ENCODE assay signal across 19 mouse cellular contexts in the genomic region with DNA sequence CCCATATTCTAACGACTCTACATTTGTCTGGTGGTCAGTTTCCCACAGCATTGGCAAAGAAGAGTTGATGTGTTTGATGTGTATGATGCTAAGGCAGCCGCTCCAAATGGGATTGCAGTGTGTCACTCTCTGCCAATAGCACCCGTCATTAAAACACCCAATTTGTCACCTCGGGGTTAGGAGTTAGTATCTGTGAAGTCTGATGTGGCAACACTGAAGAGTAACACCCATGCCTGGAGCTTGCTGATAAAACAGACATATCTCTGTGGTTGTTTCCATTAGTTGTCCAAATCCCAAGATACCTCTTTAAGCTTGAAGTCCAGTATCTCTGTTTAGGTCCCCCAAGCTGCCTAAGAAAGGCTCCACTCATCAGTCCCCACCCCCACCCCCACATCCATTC.
"Had no signal": no experiment of that assay in that cellular context is flagged by ENCODE, and none has a peak within 500 bp of the region (broad histone marks: within the 10 kb centered on the region; RNA-seq: fewer than 3 reads in every experiment).

No protein-coding gene starts in this region.

- H3K4me1 ChIP-seq: megakaryocyte, embryonic 14.5 days had no signal

- H3K4me2 ChIP-seq: midbrain, embryonic 11.5 days had no signal

- ATAC-seq: intestine, postnatal 0 days had no signal

- DNase-seq: kidney, adult 2 months; kidney, postnatal 25 days; layer of hippocampus, adult 9-11 months; layer of hippocampus, postnatal 36 days; lung, adult 2 months; lung, postnatal 14 days; midbrain, embryonic 14.5 days; right cerebral cortex, adult 18-20 months; right cerebral cortex, postnatal 14 days; right cerebral cortex, postnatal 4 days; thymus, postnatal 25 days had no signal

- H3K27ac ChIP-seq: kidney, postnatal 0 days; layer of hippocampus, adult 2 months; left cerebral cortex, adult 2 months; macrophage; stomach, postnatal 0 days had no signal

- H3K27me3 ChIP-seq: megakaryocyte, embryonic 14.5 days had no signal

- H3K4me3 ChIP-seq: layer of hippocampus, adult 2 months; left cerebral cortex, adult 2 months; megakaryocyte, embryonic 14.5 days had no signal
